Mouse (Mus musculus) granulocyte monocyte progenitor cell, adult 5-6 weeks (primary cell): Measurements from ENCODE around the gene Tmsb15l. TPM values are rescaled to one million over a fixed set of nuclear protein-coding genes. Genes with fewer than 3 reads are reported as not detected.

Experiments
- total RNA-seq, 2 experiments: library from RNA; stranded (forward) in 1 of 2; stranded (reverse) in 1 of 2; fragments of 200-712, 200-1000 nt in 1 of 2; fragments of >200 nt in 1 of 2; fragmentation: Nextera tagmentation in 1 of 2; gene quantifications; 2 replicates each; pipeline ENCODE4 v1.2.3; 2014 to 2017

The Tmsb15l gene
- total RNA-seq, 2 experiments from 2014 or later = 11.4 TPM; not detected in 1

Other genes with a start within 250 kb of the Tmsb15l start
- 170 and 206 TPM in 2 replicates for gene Morf4l2, start 233.2 kb downstream of the Tmsb15l start, total RNA-seq (2014; fragmentation: Nextera tagmentation)
- gene Morf4l2, start 233.2 kb downstream of the Tmsb15l start, total RNA-seq (2017) = 712 and 733 TPM in 2 replicates
- not detected in 2 replicates for gene Glra4, start 196.7 kb downstream of the Tmsb15l start, total RNA-seq (2014; fragmentation: Nextera tagmentation)
- not detected in 2 replicates for gene Glra4, start 196.7 kb downstream of the Tmsb15l start, total RNA-seq (2017)
- 0.77 and 1.2 TPM in 2 replicates for gene Plp1, start 154.2 kb downstream of the Tmsb15l start, total RNA-seq (2014; fragmentation: Nextera tagmentation)
- 0.36 and 1.3 TPM in 2 replicates for gene Plp1, start 154.2 kb downstream of the Tmsb15l start, total RNA-seq (2017)
- not detected in 2 replicates for gene Rab9b, start 108.1 kb downstream of the Tmsb15l start, total RNA-seq (2014; fragmentation: Nextera tagmentation)
- not detected in 2 replicates for gene Rab9b, start 108.1 kb downstream of the Tmsb15l start, total RNA-seq (2017)
- not detected in 2 replicates for gene H2bfm, start 49.5 kb downstream of the Tmsb15l start, total RNA-seq (2014; fragmentation: Nextera tagmentation)
- not detected in 2 replicates for gene H2bfm, start 49.5 kb downstream of the Tmsb15l start, total RNA-seq (2017)
- 12.7 and 59.8 TPM in 2 replicates for gene Tmsb15b2, start 1.4 kb downstream of the Tmsb15l start, total RNA-seq (2014; fragmentation: Nextera tagmentation)
- 9.2 TPM in 1 of 2 replicates, not detected in the other for gene Tmsb15b2, start 1.4 kb downstream of the Tmsb15l start, total RNA-seq (2017)
- gene Tmsb15b1, start within 50 bp of the Tmsb15l start, total RNA-seq (2014; fragmentation: Nextera tagmentation) = 7.3 and 16.8 TPM in 2 replicates
- 6.7 and 15.6 TPM in 2 replicates for gene Tmsb15b1, start within 50 bp of the Tmsb15l start, total RNA-seq (2017)
- not detected in 2 replicates for gene Zcchc18, start 16.3 kb upstream of the Tmsb15l start, total RNA-seq (2014; fragmentation: Nextera tagmentation)
- not detected in 2 replicates for gene Zcchc18, start 16.3 kb upstream of the Tmsb15l start, total RNA-seq (2017)
- 4.9 and 16.1 TPM in 2 replicates for gene Slc25a53, start 61.4 kb upstream of the Tmsb15l start, total RNA-seq (2014; fragmentation: Nextera tagmentation)
- gene Slc25a53, start 61.4 kb upstream of the Tmsb15l start, total RNA-seq (2017) = 5.0 and 14.1 TPM in 2 replicates
- 4.1 and 5.4 TPM in 2 replicates for gene Fam199x, start 72.7 kb upstream of the Tmsb15l start, total RNA-seq (2014; fragmentation: Nextera tagmentation)
- gene Fam199x, start 72.7 kb upstream of the Tmsb15l start, total RNA-seq (2017) = 12.2 and 12.8 TPM in 2 replicates
- gene Esx1, start 145.2 kb upstream of the Tmsb15l start, total RNA-seq (2014; fragmentation: Nextera tagmentation) = not detected in 2 replicates
- gene Esx1, start 145.2 kb upstream of the Tmsb15l start, total RNA-seq (2017) = not detected in 2 replicates